Mouse (Mus musculus): ENCODE measurements around the gene Syt9. TPM values are rescaled to one million over a fixed set of nuclear protein-coding genes. Genes with fewer than 3 reads are reported as not detected.

The Syt9 gene
- total RNA-seq (2017), result not detected in 3 replicates

DNA sequence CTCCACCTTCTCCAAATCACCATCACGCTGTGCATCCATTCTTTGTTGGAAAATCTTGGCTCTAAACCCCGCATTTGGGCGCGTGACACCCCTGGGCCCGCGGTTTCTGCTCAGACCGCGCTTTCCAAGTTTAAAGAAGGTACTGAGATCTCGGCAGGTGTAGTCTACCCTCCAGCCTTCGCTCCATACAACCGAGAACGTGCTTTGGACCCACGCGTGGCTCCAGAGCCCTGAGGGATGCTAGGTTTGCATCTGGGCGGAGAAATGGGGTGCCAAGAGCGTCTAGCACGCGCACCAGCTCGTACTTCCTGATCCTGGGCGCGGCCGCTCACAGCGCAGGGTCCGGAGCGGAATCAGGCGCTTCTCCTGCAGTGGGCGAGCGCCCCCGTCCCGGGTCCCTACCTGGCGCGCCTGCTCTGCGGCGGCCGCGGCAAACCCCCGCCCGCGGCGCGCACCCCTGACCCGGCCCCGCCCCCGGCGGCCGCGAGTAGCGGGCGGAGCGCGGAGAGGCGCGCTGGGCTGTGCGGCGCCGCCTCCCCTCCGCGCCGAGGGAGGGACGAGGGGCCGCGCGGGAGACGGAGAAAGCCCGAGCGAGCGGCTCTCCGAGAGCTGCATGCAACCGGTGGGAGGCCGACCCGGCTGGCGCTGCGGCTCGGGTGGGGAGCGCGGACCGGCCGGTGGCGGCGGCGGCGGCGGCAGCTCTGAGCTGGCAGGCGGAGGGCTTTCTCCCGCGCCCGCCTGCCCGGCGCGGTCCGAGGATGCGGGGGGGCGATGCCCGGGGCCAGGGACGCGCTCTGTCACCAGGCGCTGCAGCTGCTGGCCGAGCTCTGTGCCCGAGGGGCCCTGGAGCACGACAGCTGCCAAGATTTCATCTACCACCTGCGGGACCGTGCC is at the start of gene Syt9:
Syt9 (plus strand) TSS at position 497 of the 894 bp plus-strand sequence.
- ATAC-seq (replicated peaks; ENCODE audit: insufficient number of reproducible peaks, low FRiP score, low TSS enrichment, poor library complexity, severe bottlenecking), result no peak

DNA sequence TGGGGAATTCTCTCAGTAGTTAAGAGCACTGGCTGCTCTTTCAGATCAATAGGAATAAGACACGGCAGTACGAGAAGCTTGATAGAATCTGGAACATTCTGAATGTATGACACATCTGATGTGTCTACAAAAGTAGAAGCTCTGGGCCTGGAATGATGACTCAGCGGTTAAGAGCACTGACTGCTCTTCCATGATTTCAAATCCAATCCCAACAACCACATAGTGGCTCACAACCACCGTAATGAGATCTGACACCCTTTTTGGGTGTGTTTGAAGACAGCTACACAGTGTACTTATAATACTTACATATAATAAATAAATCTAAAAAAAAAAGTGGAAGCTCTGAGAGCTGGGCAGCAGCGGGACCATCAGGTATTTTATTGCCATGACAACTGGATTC is 31.5 kb upstream of the Syt9 start:
- ATAC-seq (replicated peaks; ENCODE audit: insufficient number of reproducible peaks, low FRiP score, low TSS enrichment, poor library complexity, severe bottlenecking), result no peak

DNA sequence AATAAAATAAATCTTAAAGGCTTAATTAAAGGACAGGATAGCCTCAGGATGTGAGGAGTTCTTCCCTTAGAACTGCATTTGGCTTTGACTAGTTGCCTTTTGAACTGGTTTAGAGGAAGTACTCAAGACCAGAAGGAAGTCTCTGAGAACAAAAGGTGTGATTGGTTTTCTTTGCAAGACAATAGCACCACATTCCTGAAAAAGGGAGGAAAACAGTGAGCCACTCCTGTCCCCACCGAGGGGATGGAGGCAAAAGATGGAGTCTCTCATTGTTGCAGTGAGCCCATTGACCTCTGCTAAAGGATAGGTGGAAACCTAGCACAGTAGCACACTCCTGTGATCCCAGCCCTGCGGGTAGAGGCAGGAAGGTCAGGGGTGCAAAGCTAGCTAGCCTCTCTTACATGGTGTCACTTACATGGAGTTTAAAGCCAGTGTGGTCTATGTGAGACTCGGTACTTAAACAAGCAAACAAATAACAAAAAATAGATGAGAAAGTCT is 30.9 kb upstream of the Syt9 start:
- ATAC-seq (replicated peaks; ENCODE audit: insufficient number of reproducible peaks, low FRiP score, low TSS enrichment, poor library complexity, severe bottlenecking), result no peak

DNA sequence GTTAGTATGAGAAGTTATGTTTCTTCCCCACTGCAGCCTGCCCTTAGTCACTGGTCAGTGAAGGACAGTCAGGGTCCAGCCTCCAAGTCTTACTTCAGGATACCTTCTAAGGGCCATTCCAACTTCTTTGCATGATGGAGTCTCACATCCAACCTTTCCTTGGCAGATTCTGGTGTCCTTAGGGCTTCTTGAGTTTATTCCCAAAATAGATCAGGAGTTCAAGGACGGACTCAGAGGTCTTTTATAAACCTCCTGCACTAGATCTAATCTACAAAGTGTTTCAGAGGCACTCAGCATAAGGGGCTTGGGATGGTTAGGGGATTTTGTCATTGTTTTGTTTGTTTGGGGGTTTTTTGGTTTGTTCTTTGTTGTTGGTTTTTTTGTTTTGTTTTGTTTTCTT is 30.3 kb upstream of the Syt9 start:
- ATAC-seq (replicated peaks; ENCODE audit: insufficient number of reproducible peaks, low FRiP score, low TSS enrichment, poor library complexity, severe bottlenecking), result no peak

DNA sequence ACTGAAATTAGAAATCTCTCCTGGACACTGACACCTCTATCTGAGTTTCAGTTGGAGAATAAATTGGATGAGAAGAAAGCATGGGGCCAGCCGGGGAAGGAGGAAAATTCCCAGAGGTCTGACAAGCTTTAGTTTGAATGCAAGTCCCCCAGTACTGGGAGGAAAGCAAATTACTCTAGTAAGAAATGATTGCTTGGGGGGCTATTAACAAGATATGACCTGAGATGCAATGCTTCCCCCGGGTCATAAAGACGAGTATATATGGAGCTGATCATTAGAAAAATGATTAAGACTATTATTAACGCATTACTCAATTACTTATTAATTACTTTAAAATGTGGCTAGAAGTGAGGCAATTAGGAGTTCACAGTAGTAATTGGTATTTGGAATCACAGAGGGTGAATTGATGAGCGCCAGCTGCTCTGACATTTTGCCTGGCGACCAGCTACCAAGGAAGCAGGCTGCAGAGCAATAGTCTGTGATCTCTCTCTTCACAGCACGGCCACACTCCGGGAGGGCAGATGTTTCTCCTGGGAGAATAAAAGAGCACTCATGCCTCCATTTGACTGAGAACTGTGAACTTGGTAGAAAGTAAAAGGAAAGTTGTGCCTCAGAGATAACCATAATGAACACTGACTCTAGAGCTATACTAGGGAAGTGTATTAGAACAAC is 28.9 kb upstream of the Syt9 start:
- no peak for ATAC-seq (replicated peaks; ENCODE audit: insufficient number of reproducible peaks, low FRiP score, low TSS enrichment, poor library complexity, severe bottlenecking)

DNA sequence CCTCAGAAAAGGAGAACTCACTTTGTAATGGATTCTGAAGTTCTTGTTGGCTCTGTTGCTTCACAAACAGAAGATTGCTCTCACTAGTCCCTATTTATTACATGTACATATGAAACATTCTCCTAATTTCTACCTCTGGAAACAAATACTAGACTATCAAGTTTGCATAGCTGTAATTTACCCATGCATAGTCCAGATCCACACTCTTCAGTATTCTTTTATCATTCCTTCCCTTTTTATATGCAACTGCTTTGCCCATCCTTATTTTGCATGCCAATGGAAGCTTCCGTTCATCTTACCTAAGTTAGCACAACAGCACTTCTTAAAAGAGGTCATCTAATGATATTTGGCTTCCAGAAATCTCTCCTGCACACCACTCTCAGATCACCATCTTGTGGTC is 21.3 kb upstream of the Syt9 start:
- ATAC-seq (replicated peaks; ENCODE audit: insufficient number of reproducible peaks, low FRiP score, low TSS enrichment, poor library complexity, severe bottlenecking), result no peak

DNA sequence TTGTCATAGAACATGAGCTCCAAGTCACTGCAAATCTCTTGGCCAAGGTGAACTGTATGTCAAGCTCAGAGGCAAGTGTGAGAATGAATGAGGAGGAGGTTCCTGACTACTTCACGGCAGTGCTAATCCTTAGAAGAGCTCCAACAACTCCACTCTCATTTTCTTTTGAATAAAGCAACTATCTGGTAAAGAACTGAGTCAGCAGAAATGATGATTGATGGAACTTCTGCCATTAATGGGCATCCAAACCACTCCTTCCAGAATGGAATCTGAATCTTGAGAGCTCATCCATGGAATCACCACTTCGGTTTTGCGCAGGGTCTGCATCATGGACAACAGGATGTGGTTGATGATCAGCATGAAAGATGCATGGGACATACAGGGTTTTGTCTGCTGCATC is 8.4 kb upstream of the Syt9 start:
- ATAC-seq (replicated peaks; ENCODE audit: insufficient number of reproducible peaks, low FRiP score, low TSS enrichment, poor library complexity, severe bottlenecking), result no peak

DNA sequence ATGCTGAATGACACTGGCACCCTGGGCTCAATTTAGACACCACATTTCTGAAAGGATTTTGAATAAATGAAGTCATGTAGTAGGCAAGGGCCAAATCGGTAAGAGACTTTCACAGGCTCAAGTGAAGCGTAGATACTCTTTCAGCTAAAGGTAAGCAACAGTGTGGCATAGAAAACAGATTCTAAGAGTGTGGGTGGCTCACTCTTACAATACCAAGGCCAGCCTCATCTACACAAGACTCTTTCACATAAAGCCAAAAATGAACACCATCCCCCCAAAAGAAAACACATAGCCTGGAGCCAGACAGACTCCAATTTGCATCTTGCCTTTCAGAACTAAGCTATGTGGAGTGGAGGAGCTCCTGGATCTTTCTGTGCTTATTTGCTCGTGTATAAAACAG is 7.9 kb upstream of the Syt9 start:
- ATAC-seq (replicated peaks; ENCODE audit: insufficient number of reproducible peaks, low FRiP score, low TSS enrichment, poor library complexity, severe bottlenecking), result no peak

DNA sequence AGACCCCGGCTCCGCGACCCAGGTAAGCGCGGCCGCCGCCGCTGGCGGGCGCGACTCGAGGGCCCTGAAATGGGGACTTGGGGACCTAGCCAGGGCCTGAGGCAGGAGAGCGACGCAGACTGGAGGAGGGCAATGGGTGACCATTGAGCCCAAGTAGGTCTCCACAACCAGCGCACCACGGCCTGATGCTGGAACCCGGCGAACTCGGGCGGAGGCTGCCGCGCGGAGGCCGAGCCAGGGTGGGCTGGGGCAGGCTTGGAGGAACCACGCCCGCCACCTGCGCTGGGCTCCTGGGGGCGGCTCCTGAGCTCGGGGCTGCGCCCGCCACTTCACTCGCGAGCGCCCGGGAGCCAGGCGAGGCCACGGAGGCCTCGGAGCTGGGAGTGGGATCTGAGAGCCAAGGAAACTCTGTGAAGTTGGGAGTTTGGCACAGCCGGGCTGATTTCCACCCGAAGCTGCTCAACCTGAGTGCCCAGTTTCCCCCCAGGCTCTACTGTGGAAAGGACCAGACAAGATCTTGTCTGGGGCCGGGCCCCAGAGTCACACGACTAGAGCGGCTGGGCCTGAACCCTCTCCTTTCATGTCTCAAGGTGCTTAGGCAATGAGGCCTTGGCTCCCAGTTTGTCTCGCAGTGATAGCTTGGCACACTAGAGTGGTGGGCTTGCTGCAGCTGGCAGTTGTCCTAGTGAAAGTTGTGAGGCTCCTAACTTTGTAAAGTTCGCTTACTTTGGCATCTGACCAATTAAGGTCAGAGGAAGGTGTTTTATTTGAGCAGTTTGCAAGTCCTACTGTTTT is 795 bp downstream of the Syt9 start:
- no peak for ATAC-seq (replicated peaks; ENCODE audit: insufficient number of reproducible peaks, low FRiP score, low TSS enrichment, poor library complexity, severe bottlenecking)

DNA sequence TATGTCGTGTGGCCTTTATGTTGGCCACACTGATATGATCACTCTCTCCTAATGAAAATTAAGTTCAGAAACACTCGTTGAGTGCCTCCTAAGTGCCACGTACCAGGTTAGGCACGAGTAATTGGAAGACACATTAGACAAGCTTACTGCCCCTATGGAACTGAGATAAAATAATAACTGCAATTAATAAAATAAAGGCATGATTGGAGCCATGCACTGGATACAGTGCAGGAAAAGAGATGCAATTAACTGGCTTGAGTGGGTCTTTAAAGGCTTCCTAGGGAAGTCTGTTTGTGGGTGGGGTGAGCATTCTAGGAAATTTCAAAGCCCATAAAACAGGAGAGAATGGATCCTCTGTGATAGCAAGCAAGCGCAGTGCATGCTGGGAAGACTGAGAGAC is 10.0 kb downstream of the Syt9 start:
- ATAC-seq (replicated peaks; ENCODE audit: insufficient number of reproducible peaks, low FRiP score, low TSS enrichment, poor library complexity, severe bottlenecking), result no peak

DNA sequence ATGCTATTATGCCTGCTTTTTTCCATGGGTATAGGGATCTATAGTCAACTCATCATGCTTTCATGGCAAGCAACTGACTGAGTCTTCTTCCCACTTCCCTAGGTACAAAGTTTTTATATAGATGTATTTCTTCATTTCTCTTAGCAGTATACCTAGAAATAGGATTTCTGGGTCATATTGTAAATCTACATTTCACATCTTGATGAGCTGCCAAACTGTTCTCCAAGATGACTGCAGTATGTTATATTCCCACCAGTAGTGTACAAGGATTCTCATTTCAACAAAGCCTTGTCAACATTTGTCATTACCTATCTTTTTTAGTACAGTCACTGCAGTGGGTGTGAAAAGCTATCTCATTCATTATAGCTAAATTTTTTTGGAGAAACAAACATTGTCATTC is 19.1 kb downstream of the Syt9 start:
- no peak for ATAC-seq (replicated peaks; ENCODE audit: insufficient number of reproducible peaks, low FRiP score, low TSS enrichment, poor library complexity, severe bottlenecking)

DNA sequence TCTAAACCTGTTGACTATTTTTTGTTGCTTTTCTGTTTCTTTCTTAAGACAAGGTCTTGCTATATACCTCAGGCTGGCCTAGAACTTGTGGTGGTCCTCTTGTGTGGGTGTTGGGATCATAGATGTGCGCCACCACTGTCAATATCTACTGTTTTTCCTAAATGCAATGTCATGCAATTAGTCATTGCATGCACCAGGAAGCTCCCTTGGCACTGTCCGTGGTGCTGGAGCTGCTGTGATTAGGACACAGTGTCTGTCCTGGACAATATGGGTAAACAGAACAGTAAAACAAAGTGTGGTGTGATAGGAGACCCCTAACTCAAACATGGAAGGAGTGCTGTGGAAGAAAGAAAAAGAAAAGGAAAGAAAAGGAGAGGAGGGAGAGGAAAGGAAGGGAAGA is 22.2 kb downstream of the Syt9 start:
- no peak for ATAC-seq (replicated peaks; ENCODE audit: insufficient number of reproducible peaks, low FRiP score, low TSS enrichment, poor library complexity, severe bottlenecking)

DNA sequence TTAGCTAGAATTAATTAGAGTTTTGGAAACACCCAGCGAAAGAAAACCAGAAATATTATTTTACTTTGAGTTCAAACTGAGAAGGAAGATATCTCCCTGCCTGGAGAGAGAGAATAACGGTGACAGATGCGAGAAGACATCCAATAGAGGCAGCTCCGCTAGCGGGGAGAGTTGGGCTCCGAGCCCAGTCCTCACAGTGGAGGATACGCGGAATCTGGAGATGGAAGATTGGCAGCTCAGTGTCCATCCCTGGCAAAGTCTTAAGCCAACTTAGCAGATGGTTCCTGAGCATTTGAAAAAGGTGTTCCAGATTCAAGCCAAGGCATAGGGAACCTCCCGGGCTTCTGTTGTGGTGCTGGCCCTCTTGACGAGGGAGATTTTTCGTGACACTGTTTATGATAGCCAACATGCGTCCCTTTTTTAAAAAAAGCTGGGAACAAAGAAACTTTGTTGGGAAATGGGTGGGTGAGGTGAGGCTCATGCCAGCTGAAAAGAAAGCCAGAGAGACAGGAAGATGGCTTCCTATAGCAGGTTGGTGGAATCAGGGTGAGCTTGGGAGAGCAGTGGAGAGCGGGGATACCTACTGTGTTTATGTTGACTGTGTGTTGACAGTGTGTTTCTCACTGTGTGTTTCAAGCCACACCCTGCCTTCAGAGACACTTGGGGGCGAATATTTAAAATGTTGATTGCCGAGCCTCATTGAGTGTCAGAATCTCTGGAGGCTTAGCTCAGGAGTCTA is 29.7 kb downstream of the Syt9 start:
- no peak for ATAC-seq (replicated peaks; ENCODE audit: insufficient number of reproducible peaks, low FRiP score, low TSS enrichment, poor library complexity, severe bottlenecking)

DNA sequence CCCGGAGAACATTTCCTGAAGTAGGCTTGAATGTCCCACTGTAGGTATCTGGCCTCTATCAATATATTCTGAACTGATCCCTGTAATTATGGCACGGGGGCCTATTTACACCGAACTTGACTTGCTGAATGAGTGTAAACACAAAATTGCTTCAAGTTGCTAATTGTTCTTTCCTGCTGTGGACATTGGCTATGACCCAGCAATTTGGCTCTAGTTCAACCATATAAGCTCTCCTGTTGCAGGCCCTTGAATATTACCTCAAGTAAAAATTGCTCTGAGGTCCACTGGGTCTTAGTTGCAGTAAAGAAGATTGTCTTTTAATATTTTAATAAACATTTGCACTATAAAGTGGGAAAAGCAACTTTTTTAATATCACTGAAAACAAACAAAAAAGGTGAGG is 32.7 kb downstream of the Syt9 start:
- no peak for ATAC-seq (replicated peaks; ENCODE audit: insufficient number of reproducible peaks, low FRiP score, low TSS enrichment, poor library complexity, severe bottlenecking)

DNA sequence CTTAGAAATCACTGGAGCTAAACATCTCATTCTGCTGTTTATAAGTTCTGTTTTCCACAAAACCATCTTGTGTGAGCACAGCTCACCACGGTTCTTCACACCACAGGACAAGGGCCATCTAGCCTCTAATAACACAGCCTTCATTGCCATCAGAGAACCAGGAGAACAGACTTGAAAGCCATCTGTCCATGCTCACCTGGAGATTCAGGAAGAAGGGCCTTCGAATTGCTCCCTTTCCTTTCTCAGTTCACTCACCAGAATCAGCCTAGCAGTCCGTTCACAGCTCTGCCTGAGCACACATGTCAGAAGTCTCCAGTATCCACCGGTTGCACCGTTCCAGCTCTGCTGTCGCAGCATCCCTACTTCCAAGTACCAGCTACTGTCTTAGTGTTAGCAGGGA is 44.4 kb downstream of the Syt9 start:
- ATAC-seq (replicated peaks; ENCODE audit: insufficient number of reproducible peaks, low FRiP score, low TSS enrichment, poor library complexity, severe bottlenecking), result no peak

DNA sequence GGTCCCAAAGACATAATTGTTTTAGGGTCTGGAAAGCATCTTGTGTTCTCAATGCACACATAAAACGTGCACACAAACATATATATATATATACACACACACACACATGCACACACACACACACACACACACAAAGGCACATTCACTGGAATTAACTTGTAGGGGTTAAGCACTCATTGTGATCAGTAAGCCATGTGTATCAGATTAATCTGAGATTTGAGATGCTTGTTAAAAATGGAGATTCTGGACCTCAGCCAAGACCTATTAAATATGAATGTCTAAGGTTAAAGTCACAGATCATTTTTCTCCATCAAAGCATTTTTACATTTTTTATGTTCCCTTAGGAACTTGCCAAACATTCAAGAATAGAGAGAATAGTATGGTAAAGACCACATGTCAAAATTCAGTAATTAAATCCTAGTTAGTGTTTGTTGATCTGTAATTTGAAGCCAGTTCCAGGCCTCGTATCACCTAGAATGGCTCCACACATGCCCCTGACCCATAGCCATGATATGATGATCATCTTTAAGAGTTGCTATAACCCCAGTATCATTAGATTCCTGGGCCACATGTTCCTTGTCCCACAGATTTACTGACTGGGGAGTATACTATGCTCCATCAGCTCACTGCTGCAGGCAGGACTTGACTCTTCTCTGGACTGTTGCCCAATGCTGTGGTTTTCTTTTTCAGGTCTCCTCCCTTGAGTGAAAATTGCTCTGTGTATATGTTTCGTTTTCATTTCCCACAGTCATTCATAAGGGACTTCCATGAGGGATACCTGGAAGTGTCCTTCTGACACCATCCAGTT is 46.7 kb downstream of the Syt9 start:
- no peak for ATAC-seq (replicated peaks; ENCODE audit: insufficient number of reproducible peaks, low FRiP score, low TSS enrichment, poor library complexity, severe bottlenecking)

DNA sequence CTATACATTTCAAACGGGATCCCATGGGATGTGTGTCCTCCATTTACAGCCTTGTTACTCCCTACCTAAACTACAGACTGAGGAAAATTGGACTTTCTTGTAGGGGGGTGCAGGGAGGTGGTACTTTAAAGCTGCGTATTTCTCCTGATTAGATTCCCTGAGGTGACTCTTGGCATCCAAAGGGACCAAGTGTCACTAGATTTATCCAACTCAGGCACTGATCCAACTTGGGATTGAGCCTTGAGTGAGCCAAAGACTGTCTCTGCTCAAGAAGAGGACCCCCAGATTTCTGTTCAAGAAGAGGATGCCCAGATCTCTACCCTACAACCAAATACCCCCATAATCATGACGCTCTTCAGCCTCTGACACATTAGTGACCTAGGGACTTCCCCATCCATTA is 66.9 kb downstream of the Syt9 start:
- no peak for ATAC-seq (replicated peaks; ENCODE audit: insufficient number of reproducible peaks, low FRiP score, low TSS enrichment, poor library complexity, severe bottlenecking)

DNA sequence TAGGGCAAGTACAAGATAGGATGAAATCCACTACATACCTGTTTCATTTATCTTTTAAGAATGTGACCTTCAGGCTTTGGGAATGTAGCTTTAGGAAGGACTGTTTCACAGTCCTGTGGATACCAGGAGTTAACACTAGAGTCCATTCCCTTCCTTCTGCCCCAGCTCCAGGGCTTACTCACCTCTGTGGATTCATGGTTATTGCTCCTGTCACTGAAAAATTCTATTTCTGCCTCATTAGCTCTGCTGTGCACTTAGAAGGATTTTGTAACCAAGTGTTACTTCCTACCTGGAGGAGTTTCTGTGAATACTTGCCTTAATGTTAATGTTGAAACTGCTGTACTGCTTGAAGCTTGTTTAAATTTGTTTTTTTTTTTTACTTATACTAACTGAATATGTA is 74.1 kb downstream of the Syt9 start:
- ATAC-seq (replicated peaks; ENCODE audit: insufficient number of reproducible peaks, low FRiP score, low TSS enrichment, poor library complexity, severe bottlenecking), result no peak

All from monocyte, adult 5-6 weeks (primary cell).